Mouse (Mus musculus) G1E (cell line): ENCODE results near the gene Ndufa8.

ENCODE experiments used
- CTCF ChIP-seq: IDR thresholded peaks from 2 replicates; pipeline ENCODE4 v1.5.1; 2012; ENCODE audit warnings: low read depth, low read length, inconsistent platforms, mixed read lengths
- GATA1 ChIP-seq: IDR thresholded peaks from 2 replicates; pipeline ENCODE4 v1.6.1; 2012; ENCODE audit warnings: borderline replicate concordance, low read length, inconsistent platforms, mixed read lengths
- GATA2 ChIP-seq: IDR thresholded peaks from 2 replicates; pipeline ENCODE4 v1.6.1; 2012; ENCODE audit warnings: low read depth, low read length, inconsistent platforms, borderline replicate concordance
- POLR2AphosphoS5 ChIP-seq: IDR thresholded peaks from 2 replicates; pipeline ENCODE4 v1.6.1; 2012; ENCODE audit warnings: low read depth, low read length, inconsistent platforms; ENCODE audit not compliant: insufficient replicate concordance
- TAL1 ChIP-seq: conservative IDR thresholded peaks from 2 replicates; pipeline ENCODE4 v1.6.1; 2012; ENCODE audit warnings: low read depth, low read length, inconsistent platforms, mixed read lengths

- TF ChIP-seq CTCF (no peak), TAL1 (no peak), GATA1 (no peak), GATA2 (no peak), POLR2AphosphoS5 (no peak)
Observed at GRCm38 (mm10) chr2:36023291-36023690, 25.9 kb downstream of the Ndufa8 start.
